Mouse (Mus musculus): ENCODE results near the gene Tigit. TPM values are rescaled to one million over a fixed set of nuclear protein-coding genes. Genes with fewer than 3 reads are reported as not detected.

Gene Tigit
- total and polyA plus RNA-seq, 3 experiments: not detected

DNA sequence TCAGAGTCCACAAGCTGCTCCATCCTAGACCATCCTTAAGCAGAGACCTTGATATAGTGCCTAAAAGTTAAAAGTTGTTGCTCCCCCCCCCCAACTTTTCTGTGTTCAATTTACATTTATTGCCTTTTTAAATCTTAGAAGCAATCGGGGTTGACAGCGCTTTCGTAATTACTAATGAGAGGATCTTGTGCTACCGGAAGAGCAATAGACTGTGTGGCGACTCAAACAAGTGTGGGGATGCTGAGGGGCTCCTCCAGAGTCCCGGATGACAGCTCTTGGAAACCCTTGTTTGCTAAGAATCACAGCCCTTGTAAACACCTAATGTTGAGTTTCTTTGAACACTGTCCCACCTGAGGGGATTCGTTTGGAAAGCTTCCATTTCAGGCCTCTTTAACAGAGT is 29.9 kb downstream of the Tigit start:
- DNase-seq (ENCODE audit: low spot score) (no peak), ATAC-seq (ENCODE audit: extremely low read depth, insufficient number of reproducible peaks, low FRiP score, poor library complexity, severe bottlenecking) (no peak)
- no peaks in the 10 kb centered on the region for H3K4me1 ChIP-seq (ENCODE audit: insufficient read depth, low read depth, low read length)
- no peaks in the 10 kb centered on the region for H3K9me3 ChIP-seq (replicated peaks)
- H3K4me3 ChIP-seq (ENCODE audit: low read depth, low read length): no peak overlapping the region
- H3K36me3 ChIP-seq (replicated peaks): no peaks in the 10 kb centered on the region
- TF ChIP-seq GATA1 (IDR thresholded peaks at IDR 0.05; ENCODE audit: borderline replicate concordance, low read length) (no peak), GATA2 (IDR thresholded peaks at IDR 0.05; ENCODE audit: borderline replicate concordance, low read depth, low read length) (no peak), TAL1 (conservative IDR thresholded peaks at IDR 0.05; ENCODE audit: low read depth, low read length) (no peak), POLR2AphosphoS5 (IDR thresholded peaks at IDR 0.05; ENCODE audit: insufficient replicate concordance, low read depth, low read length) (no peak)
- H3K27me3 ChIP-seq (ENCODE audit: insufficient read depth, low read length): peaks cover 14% of the 10 kb centered on the region

DNA sequence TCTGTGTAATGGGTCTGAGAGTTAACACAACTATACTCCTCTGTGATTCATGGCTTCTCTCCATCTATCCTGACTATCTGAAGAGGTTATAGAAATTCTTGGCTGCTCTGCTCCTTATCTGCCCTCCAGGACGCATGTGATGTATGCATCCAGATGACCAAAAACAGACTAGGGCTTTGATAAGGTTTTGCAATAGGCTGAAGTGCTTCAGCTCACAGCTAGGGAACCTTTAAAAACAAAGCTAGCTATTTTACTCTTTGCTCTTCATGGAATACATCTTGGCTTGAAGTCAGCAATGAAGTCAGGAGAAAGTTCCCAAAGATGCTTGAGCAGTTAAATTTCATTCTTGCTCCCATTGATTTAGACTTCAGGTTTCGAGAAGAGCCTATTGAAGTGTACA is 32.2 kb downstream of the Tigit start:
- DNase-seq (ENCODE audit: low spot score) (no peak), ATAC-seq (ENCODE audit: extremely low read depth, insufficient number of reproducible peaks, low FRiP score, poor library complexity, severe bottlenecking) (no peak)
- no peaks in the 10 kb centered on the region for H3K36me3 ChIP-seq (replicated peaks)
- 0 out of 2 replicates have a peak, but pooled peaks cover 7% of the 10 kb centered on the region for H3K27me3 ChIP-seq (ENCODE audit: insufficient read depth, low read length)
- no peak for TF ChIP-seq GATA2 (IDR thresholded peaks at IDR 0.05; ENCODE audit: borderline replicate concordance, low read depth, low read length)
- no peak for TF ChIP-seq CTCF (IDR thresholded peaks at IDR 0.05; ENCODE audit: low read depth, low read length)
- no peak for TF ChIP-seq TAL1 (conservative IDR thresholded peaks at IDR 0.05; ENCODE audit: low read depth, low read length)
- no peaks in the 10 kb centered on the region for H3K9me3 ChIP-seq (replicated peaks)
- no peak overlapping the region for H3K4me3 ChIP-seq (ENCODE audit: low read depth, low read length)
- H3K4me1 ChIP-seq (ENCODE audit: insufficient read depth, low read depth, low read length): no peaks in the 10 kb centered on the region

DNA sequence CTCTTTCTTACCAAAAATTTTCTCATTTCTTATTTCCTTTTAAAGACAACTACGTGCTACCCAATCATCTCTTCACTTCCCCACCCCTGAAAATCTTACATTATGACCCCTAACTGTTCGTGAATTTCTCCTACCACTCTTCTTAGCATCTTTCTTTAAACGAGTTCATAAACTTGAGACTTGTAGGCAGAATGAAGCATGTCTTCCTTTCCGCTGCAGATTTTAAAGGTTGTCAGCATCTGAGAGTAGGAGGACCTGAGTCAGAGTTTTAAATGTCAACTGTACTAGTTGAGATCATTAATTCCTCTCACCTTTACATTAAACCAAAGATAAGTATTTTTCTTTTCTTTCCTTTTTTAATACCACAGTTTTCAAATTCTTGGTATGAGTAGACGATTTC is 35.3 kb downstream of the Tigit start:
- Histone ChIP-seq H3K4me1 (ENCODE audit: insufficient read depth, low read depth, low read length) (no peaks in the 10 kb centered on the region), H3K27me3 (ENCODE audit: insufficient read depth, low read length) (0 out of 2 replicates have a peak, but pooled peaks cover 7% of the 10 kb centered on the region), H3K9me3 (replicated peaks) (no peaks in the 10 kb centered on the region), H3K4me3 (ENCODE audit: low read depth, low read length) (no peak overlapping the region), H3K36me3 (replicated peaks) (no peaks in the 10 kb centered on the region)
- DNase-seq (ENCODE audit: low spot score) (no peak), ATAC-seq (ENCODE audit: extremely low read depth, insufficient number of reproducible peaks, low FRiP score, poor library complexity, severe bottlenecking) (no peak)
- TF ChIP-seq GATA2 (IDR thresholded peaks at IDR 0.05; ENCODE audit: borderline replicate concordance, low read depth, low read length) (no peak), GATA1 (IDR thresholded peaks at IDR 0.05; ENCODE audit: borderline replicate concordance, low read length) (no peak), POLR2AphosphoS5 (IDR thresholded peaks at IDR 0.05; ENCODE audit: insufficient replicate concordance, low read depth, low read length) (no peak), TAL1 (conservative IDR thresholded peaks at IDR 0.05; ENCODE audit: low read depth, low read length) (no peak), CTCF (IDR thresholded peaks at IDR 0.05; ENCODE audit: low read depth, low read length) (no peak)

DNA sequence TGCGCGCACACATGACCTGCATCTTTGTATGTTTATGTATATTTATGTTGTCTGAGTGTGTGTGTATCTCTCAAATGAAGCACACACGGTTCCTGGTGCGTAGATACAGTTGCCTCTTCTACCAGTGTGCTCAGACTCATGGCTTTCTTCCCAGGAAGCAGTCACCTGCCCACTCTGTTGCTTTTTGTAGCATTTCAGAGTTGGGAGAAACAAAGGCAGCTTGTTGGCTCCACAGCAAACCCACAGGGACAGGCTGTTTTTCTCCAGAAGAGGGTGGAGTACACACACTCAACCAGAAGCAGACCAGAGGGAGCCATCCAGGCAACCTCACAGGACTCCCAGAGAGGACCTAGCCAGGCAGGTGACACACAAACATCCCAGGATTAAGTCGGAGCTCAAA is 38.0 kb downstream of the Tigit start:
- H3K36me3 ChIP-seq (replicated peaks): no peaks in the 10 kb centered on the region
- TF ChIP-seq GATA1 (IDR thresholded peaks at IDR 0.05; ENCODE audit: borderline replicate concordance, low read length) (no peak), POLR2AphosphoS5 (IDR thresholded peaks at IDR 0.05; ENCODE audit: insufficient replicate concordance, low read depth, low read length) (no peak), TAL1 (conservative IDR thresholded peaks at IDR 0.05; ENCODE audit: low read depth, low read length) (no peak), GATA2 (IDR thresholded peaks at IDR 0.05; ENCODE audit: borderline replicate concordance, low read depth, low read length) (no peak), CTCF (IDR thresholded peaks at IDR 0.05; ENCODE audit: low read depth, low read length) (no peak)
- no peak overlapping the region for H3K4me3 ChIP-seq (ENCODE audit: low read depth, low read length)
- DNase-seq (ENCODE audit: low spot score): no peak
- no peaks in the 10 kb centered on the region for H3K9me3 ChIP-seq (replicated peaks)
- peaks cover 5% of the 10 kb centered on the region; the same call in 1 of the 2 replicates for H3K27me3 ChIP-seq (ENCODE audit: insufficient read depth, low read length)
- ATAC-seq (ENCODE audit: extremely low read depth, insufficient number of reproducible peaks, low FRiP score, poor library complexity, severe bottlenecking): no peak
- no peaks in the 10 kb centered on the region for H3K4me1 ChIP-seq (ENCODE audit: insufficient read depth, low read depth, low read length)

DNA sequence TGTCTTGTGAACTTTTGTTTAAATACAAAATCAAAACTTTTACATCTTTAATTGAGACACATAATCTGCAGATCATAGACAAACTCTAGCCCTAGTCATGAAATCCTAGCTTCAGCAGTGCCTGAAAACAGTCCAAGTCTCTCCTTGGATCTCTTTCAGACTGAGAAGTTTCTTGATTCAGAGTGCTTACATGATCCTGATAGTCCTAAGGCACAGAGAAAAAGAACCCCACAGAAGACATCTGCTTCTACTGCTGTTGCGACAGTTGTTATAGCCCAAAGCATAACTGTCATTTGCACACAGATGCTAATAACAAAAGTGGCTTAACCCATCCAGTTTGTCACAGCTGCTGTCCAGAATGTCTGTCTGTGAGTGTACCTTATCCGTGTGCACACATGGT is 38.7 kb downstream of the Tigit start:
- no peaks in the 10 kb centered on the region for H3K9me3 ChIP-seq (replicated peaks)
- DNase-seq (ENCODE audit: low spot score) (no peak), ATAC-seq (ENCODE audit: extremely low read depth, insufficient number of reproducible peaks, low FRiP score, poor library complexity, severe bottlenecking) (no peak)
- peaks cover 5% of the 10 kb centered on the region; the same call in 1 of the 2 replicates for H3K27me3 ChIP-seq (ENCODE audit: insufficient read depth, low read length)
- H3K4me3 ChIP-seq (ENCODE audit: low read depth, low read length): no peak overlapping the region
- no peaks in the 10 kb centered on the region for H3K4me1 ChIP-seq (ENCODE audit: insufficient read depth, low read depth, low read length)
- no peaks in the 10 kb centered on the region for H3K36me3 ChIP-seq (replicated peaks)
- TF ChIP-seq POLR2AphosphoS5 (IDR thresholded peaks at IDR 0.05; ENCODE audit: insufficient replicate concordance, low read depth, low read length) (no peak), CTCF (IDR thresholded peaks at IDR 0.05; ENCODE audit: low read depth, low read length) (no peak)

DNA sequence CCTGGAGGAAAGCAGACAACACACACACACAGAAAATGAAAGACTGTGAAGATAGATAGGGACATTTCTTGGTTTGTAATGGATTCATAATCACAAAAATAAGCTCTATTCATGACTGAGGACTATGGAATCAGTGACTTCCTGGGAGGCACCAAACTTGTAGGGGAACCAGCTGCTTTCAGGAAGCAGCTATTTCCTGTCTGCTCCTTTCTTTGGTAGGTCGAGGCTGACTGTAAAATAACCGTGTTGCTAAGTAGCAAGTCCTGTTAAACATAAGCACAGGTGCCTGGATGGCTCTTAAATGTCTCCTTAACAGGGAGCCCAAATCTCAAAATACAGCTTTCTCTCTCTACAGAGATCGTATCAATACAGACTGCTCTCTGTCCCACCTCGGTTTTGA is 39.1 kb downstream of the Tigit start:
- no peak overlapping the region for H3K4me3 ChIP-seq (ENCODE audit: low read depth, low read length)
- TF ChIP-seq POLR2AphosphoS5 (IDR thresholded peaks at IDR 0.05; ENCODE audit: insufficient replicate concordance, low read depth, low read length) (no peak), TAL1 (conservative IDR thresholded peaks at IDR 0.05; ENCODE audit: low read depth, low read length) (no peak), CTCF (IDR thresholded peaks at IDR 0.05; ENCODE audit: low read depth, low read length) (no peak), GATA2 (IDR thresholded peaks at IDR 0.05; ENCODE audit: borderline replicate concordance, low read depth, low read length) (no peak), GATA1 (IDR thresholded peaks at IDR 0.05; ENCODE audit: borderline replicate concordance, low read length) (no peak)
- H3K36me3 ChIP-seq (replicated peaks): no peaks in the 10 kb centered on the region
- H3K4me1 ChIP-seq (ENCODE audit: insufficient read depth, low read depth, low read length): no peaks in the 10 kb centered on the region
- no peak for DNase-seq (ENCODE audit: low spot score)
- no peak for ATAC-seq (ENCODE audit: extremely low read depth, insufficient number of reproducible peaks, low FRiP score, poor library complexity, severe bottlenecking)
- no peaks in the 10 kb centered on the region for H3K9me3 ChIP-seq (replicated peaks)
- H3K27me3 ChIP-seq (ENCODE audit: insufficient read depth, low read length): peaks cover 5% of the 10 kb centered on the region; the same call in 1 of the 2 replicates
